Mouse (Mus musculus) small intestine, adult 10 weeks (tissue): ENCODE results near the gene Txnip. TPM values are rescaled to one million over a fixed set of nuclear protein-coding genes. Genes with fewer than 3 reads are reported as not detected.

Experiments used
- polyA plus RNA-seq: library from polyadenylated mRNA; stranded (reverse); fragments of 350-450 nt; fragmentation: Illumina TruSeq; extraction: RNeasy Lipid Tissue Mini Kit (QIAGEN cat#74804); gene quantifications from one replicate; pipeline ENCODE4 v1.2.3, GENCODE M21; 2014; ENCODE audit warnings: low replicate concordance

Gene Txnip
- 165 TPM for polyA plus RNA-seq

DNA sequence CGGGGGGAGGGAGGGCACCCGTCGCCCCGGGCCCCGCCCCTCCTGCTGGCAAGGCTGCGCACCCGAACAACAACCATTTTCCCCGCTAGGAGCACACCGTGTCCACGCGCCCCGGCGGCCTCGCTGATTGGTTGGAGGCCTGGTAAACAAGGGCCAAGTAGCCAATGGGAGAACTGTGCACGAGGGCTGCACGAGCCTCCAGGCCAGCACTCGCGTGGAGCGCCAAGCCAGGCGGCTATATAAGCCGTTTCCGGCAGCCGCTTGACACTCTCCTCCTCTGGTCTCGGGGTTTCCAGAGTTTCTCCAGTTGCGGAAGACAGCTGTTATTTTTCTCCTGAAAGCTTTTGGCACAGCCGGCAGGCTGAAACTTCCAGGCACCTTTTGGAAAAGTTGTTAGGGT, at the start of gene Txnip:
Gene Txnip (plus strand): TSS at position 264 of the 400 bp plus-strand sequence.

GRCm38 (mm10) chr3:96524914-96525313, 32.8 kb upstream of the Txnip start, which contains the start of gene Hfe2:
Gene Hfe2, plus strand, starts transcription at chr3:96525172.

GRCm38 (mm10) chr3:96576690-96577541, 19.2 kb downstream of the Txnip start, which contains the start of gene Gm16253:
Gene Gm16253, plus strand, starts transcription at chr3:96576984.

DNA sequence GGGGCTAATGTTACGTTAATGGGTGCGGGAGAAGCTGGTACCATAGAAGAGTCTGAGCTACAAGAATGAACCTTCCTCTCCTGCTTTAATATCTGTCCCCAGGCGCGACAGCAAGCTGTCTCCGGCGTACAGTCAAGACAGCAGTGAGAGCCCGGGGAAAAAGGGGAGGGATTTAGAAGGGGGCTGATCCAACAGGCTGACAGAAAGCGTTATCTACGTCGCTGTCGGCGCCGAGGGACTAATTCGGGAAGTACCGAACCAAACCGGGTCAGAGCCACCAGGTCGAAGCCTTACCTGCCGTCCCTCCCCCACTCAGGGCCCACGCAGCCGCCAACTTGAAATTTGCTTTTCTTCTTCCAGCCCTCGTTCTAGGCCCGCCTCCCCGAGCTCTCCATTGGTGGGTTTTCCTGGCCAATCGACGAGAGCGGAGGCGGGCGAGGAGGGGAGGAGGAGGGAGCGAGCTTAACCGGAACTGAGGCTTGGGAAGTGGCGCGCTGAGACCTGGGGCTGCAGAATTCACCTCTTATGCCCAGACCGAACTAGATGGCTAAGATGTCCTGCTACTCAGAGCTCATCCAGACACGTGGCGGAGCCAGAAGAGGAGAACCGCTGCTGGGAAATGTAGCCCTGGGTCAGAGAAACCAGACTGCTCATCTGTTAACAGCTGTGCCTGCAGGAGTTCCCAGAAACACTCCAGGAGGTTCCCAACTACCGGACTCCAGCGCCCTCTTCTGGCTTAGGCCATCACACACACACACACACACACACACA, 36.2 kb downstream of the Txnip start, which contains the start of gene Polr3gl:
Gene Polr3gl (minus strand): TSS at position 392 of the 771 bp plus-strand sequence.

GRCm38 (mm10) chr3:96596228-96596707, 38.5 kb downstream of the Txnip start, which contains the start of gene Ankrd34a:
Gene Ankrd34a, plus strand, starts transcription at chr3:96596636.

GRCm38 (mm10) chr3:96600639-96601250, 43.0 kb downstream of the Txnip start, which contains the start of gene Lix1l:
Gene Lix1l, plus strand, starts transcription at chr3:96601149.

Other genes starting within 250 kb of the Txnip start
- gene BC107364, start 105.7 kb upstream of the Txnip start, polyA plus RNA-seq, result not detected
- not detected for gene Hfe2, start 32.8 kb upstream of the Txnip start, polyA plus RNA-seq
- not detected for gene Gm16253, start 19.0 kb downstream of the Txnip start, polyA plus RNA-seq
- 36.4 TPM for gene Polr3gl, start 36.2 kb downstream of the Txnip start, polyA plus RNA-seq
- not detected for gene Ankrd34a, start 38.7 kb downstream of the Txnip start, polyA plus RNA-seq
- 6.1 TPM for gene Lix1l, start 43.2 kb downstream of the Txnip start, polyA plus RNA-seq
- gene Rbm8a, start 72.0 kb downstream of the Txnip start, polyA plus RNA-seq, result 26.9 TPM
- 12.0 TPM for gene Pex11b, start 77.4 kb downstream of the Txnip start, polyA plus RNA-seq
- gene Gm42957, start 77.5 kb downstream of the Txnip start, polyA plus RNA-seq, result not detected
- 0.15 TPM for gene Itga10, start 87.6 kb downstream of the Txnip start, polyA plus RNA-seq
- gene Ankrd35, start 112.2 kb downstream of the Txnip start, polyA plus RNA-seq, result 0.15 TPM
- 1.9 TPM for gene Pias3, start 138.4 kb downstream of the Txnip start, polyA plus RNA-seq
- not detected for gene Nudt17, start 150.6 kb downstream of the Txnip start, polyA plus RNA-seq
- gene Polr3c, start 169.7 kb downstream of the Txnip start, polyA plus RNA-seq, result 28.3 TPM
- gene Rnf115, start 169.7 kb downstream of the Txnip start, polyA plus RNA-seq, result 191 TPM